In genomic region chr10:23839368-23839767, GRCm38 (mm10) we compare ENCODE assay signal across 15 mouse cellular contexts. TPM values are rescaled to one million over a fixed set of nuclear protein-coding genes. Genes with fewer than 3 reads are reported as not detected.
A peak's percentile ranks its signal among the peaks of the same experiment; 100 is the strongest.
DNase-seq lines count a peak whose midpoint lies in the region; ATAC-seq and TF ChIP-seq lines count a peak whose summit lies in the region.
"Had no signal": no experiment of that assay in that cellular context is flagged by ENCODE, and none has a peak within 500 bp of the region (broad histone marks: within the 10 kb centered on the region; RNA-seq: fewer than 3 reads in every experiment).

No protein-coding gene starts in this region.

- TF ChIP-seq POLR2A in heart, adult 2 months (IDR thresholded peaks at IDR 0.05; ENCODE audit: insufficient read depth, low read depth, low read length) = no peak

- H3K79me2 ChIP-seq in heart, adult 2 months (replicated peaks; ENCODE audit: control insufficient read depth, insufficient read depth, low read length) = no peaks in the 10 kb centered on the region

- 37% methylated on average over 9 of the region's 9 CpGs for WGBS in limb, embryonic 11.5 days
- WGBS in limb, embryonic 10.5 days = 34% methylated on average over 9 of the region's 9 CpGs
- WGBS in liver, embryonic 14.5 days (ENCODE audit: insufficient replicate concordance) = 44% methylated on average over 9 of the region's 9 CpGs
- 41% methylated on average over 9 of the region's 9 CpGs for WGBS in stomach, embryonic 15.5 days
- 50% methylated on average over 9 of the region's 9 CpGs for WGBS in heart, adult 2 months

- no peak overlapping the region for H3K9ac ChIP-seq in limb, embryonic 11.5 days (ENCODE audit: low read length)
- H3K9ac ChIP-seq in liver, embryonic 14.5 days (replicated peaks) = no peak overlapping the region
- no peak overlapping the region for H3K9ac ChIP-seq in stomach, embryonic 15.5 days
- no peak overlapping the region for H3K9ac ChIP-seq in heart, adult 2 months (ENCODE audit: low read depth, low read length)
- H3K9ac ChIP-seq: lung, embryonic 15.5 days; neural tube, embryonic 13.5 days had no signal

- peak; percentile 11; the same call in 1 of the 2 replicates for TF ChIP-seq CTCF in liver, embryonic 14.5 days (IDR thresholded peaks at IDR 0.05; ENCODE audit: low read depth)
- no peak for TF ChIP-seq CTCF in heart, adult 2 months (IDR thresholded peaks at IDR 0.05)

- DNase-seq in limb, embryonic 11.5 days (ENCODE audit: low spot score) = peak; percentile 25
- DNase-seq in limb, embryonic 10.5 days (ENCODE audit: low spot score) = no peak
- DNase-seq in liver, embryonic 14.5 days (ENCODE audit: low read depth in 3 of 3, low spot score in 3 of 3) = no peak
- no peak for DNase-seq in heart, adult 2 months
- no peak for DNase-seq in frontal cortex, postnatal 14 days (ENCODE audit: low spot score in 2 of 2)
- DNase-seq: cerebellum, postnatal 36 days; heart, postnatal 36 days; kidney, adult 18-20 months; layer of hippocampus, postnatal 36 days; midbrain, embryonic 14.5 days; right cerebral cortex, adult 18-20 months had no signal

- no peak for TF ChIP-seq EP300 in liver, embryonic 14.5 days (IDR thresholded peaks at IDR 0.05; ENCODE audit: low read depth)
- no peak for TF ChIP-seq EP300 in heart, adult 2 months (IDR thresholded peaks at IDR 0.05; ENCODE audit: insufficient read depth, low read depth, low read length)

- H3K4me1 ChIP-seq in limb, embryonic 11.5 days (ENCODE audit: control insufficient read depth, insufficient read depth, low read length) = no peaks in the 10 kb centered on the region
- H3K4me1 ChIP-seq in limb, embryonic 10.5 days = no peaks in the 10 kb centered on the region
- 0 out of 4 replicates have a peak, but pooled peaks cover 0 to 2% of the 10 kb centered on the region in 2 experiments for H3K4me1 ChIP-seq in liver, embryonic 14.5 days (replicated peaks; ENCODE audit: control insufficient read depth in 2 of 2, insufficient read depth in 2 of 2, low read length in 1 of 2)
- no peaks in the 10 kb centered on the region for H3K4me1 ChIP-seq in stomach, embryonic 15.5 days
- no peaks in the 10 kb centered on the region for H3K4me1 ChIP-seq in heart, adult 2 months (ENCODE audit: control insufficient read depth, insufficient read depth, low read length)
- H3K4me1 ChIP-seq: lung, embryonic 15.5 days; neural tube, embryonic 13.5 days had no signal

- no peaks in the 10 kb centered on the region for H3K9me3 ChIP-seq in limb, embryonic 11.5 days (ENCODE audit: control insufficient read depth, low read length)
- H3K9me3 ChIP-seq in limb, embryonic 10.5 days (replicated peaks) = no peaks in the 10 kb centered on the region
- H3K9me3 ChIP-seq in liver, embryonic 14.5 days (ENCODE audit: control insufficient read depth, low read length) = no peaks in the 10 kb centered on the region
- no peaks in the 10 kb centered on the region for H3K9me3 ChIP-seq in stomach, embryonic 15.5 days
- H3K9me3 ChIP-seq: lung, embryonic 15.5 days; neural tube, embryonic 13.5 days had no signal

- no peaks in the 10 kb centered on the region for H3K27me3 ChIP-seq in limb, embryonic 11.5 days (ENCODE audit: control insufficient read depth, insufficient read depth, low read length)
- H3K27me3 ChIP-seq in limb, embryonic 10.5 days (ENCODE audit: low read depth, poor library complexity, severe bottlenecking) = no peaks in the 10 kb centered on the region
- H3K27me3 ChIP-seq in liver, embryonic 14.5 days (ENCODE audit: control insufficient read depth, insufficient read depth, low read length) = no peaks in the 10 kb centered on the region
- no peaks in the 10 kb centered on the region for H3K27me3 ChIP-seq in stomach, embryonic 15.5 days (replicated peaks)
- H3K27me3 ChIP-seq in heart, adult 2 months (ENCODE audit: control insufficient read depth, insufficient read depth, low read length) = no peaks in the 10 kb centered on the region
- H3K27me3 ChIP-seq: lung, embryonic 15.5 days; neural tube, embryonic 13.5 days had no signal

- no peak for ATAC-seq in limb, embryonic 11.5 days (ENCODE audit: insufficient number of reproducible peaks, low FRiP score, low TSS enrichment, low read depth)
- ATAC-seq in common myeloid progenitor, adult 5-6 weeks (replicated peaks; ENCODE audit: low read depth, poor library complexity, severe bottlenecking) = 0 out of 2 replicates have a peak, but pooled peaks have one; percentile 29
- peak; percentile 33; the same call in 1 of the 2 replicates for ATAC-seq in liver, embryonic 14.5 days (ENCODE audit: insufficient read depth)
- ATAC-seq in stomach, embryonic 15.5 days (ENCODE audit: insufficient read depth, low FRiP score, low read depth) = peak; percentile 84

- no peak overlapping the region for H3K4me2 ChIP-seq in limb, embryonic 11.5 days (ENCODE audit: low read depth, severe bottlenecking)
- no peak overlapping the region for H3K4me2 ChIP-seq in liver, embryonic 14.5 days (ENCODE audit: low read depth)
- no peak overlapping the region for H3K4me2 ChIP-seq in stomach, embryonic 15.5 days
- H3K4me2 ChIP-seq: lung, embryonic 15.5 days; neural tube, embryonic 13.5 days had no signal

- no peak overlapping the region for H3K27ac ChIP-seq in limb, embryonic 11.5 days (replicated peaks; ENCODE audit: low read depth, low read length)
- no peak overlapping the region for H3K27ac ChIP-seq in limb, embryonic 10.5 days
- no peak overlapping the region for H3K27ac ChIP-seq in liver, embryonic 14.5 days
- no peak overlapping the region for H3K27ac ChIP-seq in stomach, embryonic 15.5 days
- no peak overlapping the region for H3K27ac ChIP-seq in heart, adult 2 months
- H3K27ac ChIP-seq: lung, embryonic 15.5 days; neural tube, embryonic 13.5 days had no signal

- H3K36me3 ChIP-seq in limb, embryonic 11.5 days (ENCODE audit: control insufficient read depth, insufficient read depth, low read length) = no peaks in the 10 kb centered on the region
- no peaks in the 10 kb centered on the region for H3K36me3 ChIP-seq in limb, embryonic 10.5 days
- no peaks in the 10 kb centered on the region for H3K36me3 ChIP-seq in liver, embryonic 14.5 days (replicated peaks; ENCODE audit: control insufficient read depth, insufficient read depth, low read depth)
- no peaks in the 10 kb centered on the region for H3K36me3 ChIP-seq in stomach, embryonic 15.5 days
- H3K36me3 ChIP-seq in heart, adult 2 months (ENCODE audit: control insufficient read depth, insufficient read depth, low read length) = no peaks in the 10 kb centered on the region
- H3K36me3 ChIP-seq: lung, embryonic 15.5 days; neural tube, embryonic 13.5 days had no signal

- intact Hi-C loops in heart, adult 2 months (cut with DNase I) = no loop called here

- H3K4me3 ChIP-seq in limb, embryonic 11.5 days (ENCODE audit: low read depth, low read length) = no peak overlapping the region
- H3K4me3 ChIP-seq in limb, embryonic 10.5 days = no peak overlapping the region
- no peak overlapping the region for H3K4me3 ChIP-seq in liver, embryonic 14.5 days (ENCODE audit: insufficient read depth in 1 of 2, low read depth in 2 of 2, low read length in 2 of 2)
- no peak overlapping the region for H3K4me3 ChIP-seq in stomach, embryonic 15.5 days (replicated peaks)
- no peak overlapping the region for H3K4me3 ChIP-seq in heart, adult 2 months
- H3K4me3 ChIP-seq: lung, embryonic 15.5 days; neural tube, embryonic 13.5 days had no signal

RNA-seq across cellular contexts. Expression of gene Vnn3, which starts 11.9 kb away (rescaled TPM):
- not detected in 2 replicates for polyA plus RNA-seq in limb, embryonic 11.5 days (2014; fragmentation: Nextera tagmentation; extraction: Ambion mirVana)
- polyA plus RNA-seq in limb, embryonic 10.5 days (2016; fragmentation: Nextera tagmentation; extraction: Ambion mirVana) = not detected in 2 replicates
- total RNA-seq in common myeloid progenitor, adult 5-6 weeks (2017) = not detected in 2 replicates
- 0.34 and 0.59 TPM in 2 replicates for polyA plus RNA-seq in liver, embryonic 14.5 days (2012; rRNA removed)
- 0.86 and 1.1 TPM in 2 replicates for polyA plus RNA-seq in liver, embryonic 14.5 days (2014; fragmentation: Nextera tagmentation; extraction: Ambion mirVana)
- 0.41 and 0.67 TPM in 2 replicates for polyA plus RNA-seq in stomach, embryonic 15.5 days (2015; fragmentation: Nextera tagmentation; extraction: Ambion mirVana)
- total RNA-seq in heart, adult 2 months (2021) = not detected
- polyA plus RNA-seq in heart, adult 2 months (2012; rRNA removed) = 0.26 and 0.33 TPM in 2 replicates
- polyA plus RNA-seq: midbrain, embryonic 14.5 days; neural tube, embryonic 13.5 days had no signal

RNA-seq across cellular contexts. Expression of gene Slc18b1, which starts 42.6 kb away (rescaled TPM):
- 19.9 and 24.3 TPM in 2 replicates for polyA plus RNA-seq in limb, embryonic 11.5 days (2014; fragmentation: Nextera tagmentation; extraction: Ambion mirVana)
- 10.3 and 13.8 TPM in 2 replicates for polyA plus RNA-seq in limb, embryonic 10.5 days (2016; fragmentation: Nextera tagmentation; extraction: Ambion mirVana)
- 0.44 and 0.64 TPM in 2 replicates for total RNA-seq in common myeloid progenitor, adult 5-6 weeks (2017)
- polyA plus RNA-seq in liver, embryonic 14.5 days (2012; rRNA removed) = 1.9 TPM in 2 replicates
- 1.8 and 2.2 TPM in 2 replicates for polyA plus RNA-seq in liver, embryonic 14.5 days (2014; fragmentation: Nextera tagmentation; extraction: Ambion mirVana)
- 14.8 and 19.8 TPM in 2 replicates for polyA plus RNA-seq in stomach, embryonic 15.5 days (2015; fragmentation: Nextera tagmentation; extraction: Ambion mirVana)
- total RNA-seq in heart, adult 2 months (2021) = 1 to 10 TPM; 7.6 to 9.2 TPM
- 5.8 and 9.3 TPM in 2 replicates for polyA plus RNA-seq in heart, adult 2 months (2012; rRNA removed)

RNA-seq across cellular contexts. Expression of gene Rps12, which starts 52.3 kb away (rescaled TPM):
- polyA plus RNA-seq in limb, embryonic 11.5 days (2014; fragmentation: Nextera tagmentation; extraction: Ambion mirVana) = 178 and 198 TPM in 2 replicates
- polyA plus RNA-seq in limb, embryonic 10.5 days (2016; fragmentation: Nextera tagmentation; extraction: Ambion mirVana) = 146 and 189 TPM in 2 replicates
- 1,923 and 1,998 TPM in 2 replicates for total RNA-seq in common myeloid progenitor, adult 5-6 weeks (2017)
- polyA plus RNA-seq in liver, embryonic 14.5 days (2012; rRNA removed) = 3,928 and 4,028 TPM in 2 replicates
- polyA plus RNA-seq in liver, embryonic 14.5 days (2014; fragmentation: Nextera tagmentation; extraction: Ambion mirVana) = 198 and 228 TPM in 2 replicates
- 150 and 170 TPM in 2 replicates for polyA plus RNA-seq in stomach, embryonic 15.5 days (2015; fragmentation: Nextera tagmentation; extraction: Ambion mirVana)
- 100 to 1,000 TPM; 189 to 223 TPM for total RNA-seq in heart, adult 2 months (2021)
- 457 and 603 TPM in 2 replicates for polyA plus RNA-seq in heart, adult 2 months (2012; rRNA removed)

RNA-seq across cellular contexts. Expression of gene Vnn1, which starts 55.1 kb away (rescaled TPM):
- 0.33 and 0.37 TPM in 2 replicates for polyA plus RNA-seq in limb, embryonic 11.5 days (2014; fragmentation: Nextera tagmentation; extraction: Ambion mirVana)
- 0.43 and 0.68 TPM in 2 replicates for polyA plus RNA-seq in limb, embryonic 10.5 days (2016; fragmentation: Nextera tagmentation; extraction: Ambion mirVana)
- not detected in 2 replicates for total RNA-seq in common myeloid progenitor, adult 5-6 weeks (2017)
- 0.76 and 1.2 TPM in 2 replicates for polyA plus RNA-seq in liver, embryonic 14.5 days (2012; rRNA removed)
- polyA plus RNA-seq in liver, embryonic 14.5 days (2014; fragmentation: Nextera tagmentation; extraction: Ambion mirVana) = 1.2 and 1.7 TPM in 2 replicates
- polyA plus RNA-seq in stomach, embryonic 15.5 days (2015; fragmentation: Nextera tagmentation; extraction: Ambion mirVana) = 3.0 and 4.1 TPM in 2 replicates
- total RNA-seq in heart, adult 2 months (2021) = under 1 TPM; 0.30 to 0.31 TPM
- 0.62 and 0.67 TPM in 2 replicates for polyA plus RNA-seq in heart, adult 2 months (2012; rRNA removed)
- polyA plus RNA-seq: neural tube, embryonic 13.5 days had no signal
